11 mouse cellular contexts compared by ENCODE assay signal in the genomic region with DNA sequence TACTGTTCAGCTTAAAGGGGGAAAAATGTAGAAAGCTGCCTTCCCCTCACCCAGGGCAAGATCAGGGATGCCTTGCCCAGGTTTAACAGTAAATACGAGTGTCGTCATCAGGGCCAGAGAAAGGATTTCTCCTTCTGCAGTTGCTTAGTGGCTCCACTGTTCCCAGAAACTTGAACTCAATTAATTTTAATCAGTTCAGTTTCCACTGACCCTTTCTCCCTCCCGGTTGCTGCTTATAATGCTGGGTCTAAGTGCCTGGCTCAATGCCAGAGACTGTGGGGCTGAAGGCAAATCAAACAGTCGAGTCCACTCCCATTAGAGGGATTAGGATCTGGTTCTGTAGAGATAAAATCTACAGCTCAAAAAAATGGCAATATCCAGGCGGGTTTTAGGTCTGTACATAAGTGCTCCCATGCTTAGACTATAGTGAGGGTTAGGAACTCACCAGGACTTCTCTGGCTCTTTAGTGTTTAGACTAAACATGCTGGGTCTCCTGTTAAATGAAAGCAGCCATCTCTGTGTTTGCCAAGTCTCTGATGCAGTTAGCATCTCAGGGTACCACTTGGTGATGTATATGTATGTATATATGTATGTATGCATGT.
DNase-seq lines count a peak whose midpoint lies in the region; ATAC-seq and TF ChIP-seq lines count a peak whose summit lies in the region.
"Had no signal": no experiment of that assay in that cellular context is flagged by ENCODE, and none has a peak within 500 bp of the region (broad histone marks: within the 10 kb centered on the region; RNA-seq: fewer than 3 reads in every experiment).

No protein-coding gene starts in this region.

- 37% methylated on average over 5 of the region's 5 CpGs for WGBS in hindbrain, embryonic 15.5 days
- WGBS in limb, embryonic 14.5 days: 24% methylated on average over 5 of the region's 5 CpGs
- 48% methylated on average over 5 of the region's 5 CpGs for WGBS in liver, embryonic 11.5 days

- H3K4me2 ChIP-seq in hindbrain, embryonic 15.5 days: no peak overlapping the region
- H3K4me2 ChIP-seq in limb, embryonic 14.5 days (replicated peaks; ENCODE audit: low read depth, low read length, severe bottlenecking): no peak overlapping the region
- no peak overlapping the region for H3K4me2 ChIP-seq in liver, embryonic 11.5 days
- H3K4me2 ChIP-seq: limb, embryonic 15.5 days had no signal

- TF ChIP-seq POLR2A in limb, embryonic 14.5 days (IDR thresholded peaks at IDR 0.05; ENCODE audit: borderline replicate concordance, extremely low read depth, insufficient read depth, insufficient read length): no peak

- intact Hi-C loops in gastrocnemius, adult 2 months (cut with DNase I): no loop called here

- H3K4me3 ChIP-seq in hindbrain, embryonic 15.5 days: no peak overlapping the region
- H3K4me3 ChIP-seq in limb, embryonic 14.5 days (replicated peaks; ENCODE audit: low read length): no peak overlapping the region
- H3K4me3 ChIP-seq in gastrocnemius, adult 2 months: no peak overlapping the region
- H3K4me3 ChIP-seq in liver, embryonic 11.5 days (ENCODE audit: low read depth, low read length): no peak overlapping the region
- H3K4me3 ChIP-seq: heart, adult 2 months; limb, embryonic 15.5 days had no signal

- 0 out of 2 replicates have a peak, but pooled peaks have one; percentile 33 for ATAC-seq in hindbrain, embryonic 15.5 days (ENCODE audit: low FRiP score, low read depth)
- ATAC-seq in limb, embryonic 14.5 days (ENCODE audit: low FRiP score, low read depth): peak; percentile 30; the same call in 1 of the 2 replicates
- no peak for ATAC-seq in liver, embryonic 11.5 days (replicated peaks; ENCODE audit: low FRiP score)
- ATAC-seq: Patski had no signal

- no peak overlapping the region for H3K9ac ChIP-seq in hindbrain, embryonic 15.5 days
- H3K9ac ChIP-seq in limb, embryonic 14.5 days (ENCODE audit: low read depth, low read length, severe bottlenecking): no peak overlapping the region
- H3K9ac ChIP-seq in liver, embryonic 11.5 days (ENCODE audit: low read depth, low read length): no peak overlapping the region
- H3K9ac ChIP-seq: limb, embryonic 15.5 days had no signal

- peaks cover 20% of the 10 kb centered on the region for H3K4me1 ChIP-seq in hindbrain, embryonic 15.5 days (replicated peaks)
- peaks cover 11% of the 10 kb centered on the region for H3K4me1 ChIP-seq in limb, embryonic 14.5 days (ENCODE audit: control insufficient read depth, insufficient read depth, low read length)
- H3K4me1 ChIP-seq in liver, embryonic 11.5 days (replicated peaks; ENCODE audit: control insufficient read depth, insufficient read depth, low read length): peaks cover 3% of the 10 kb centered on the region; the same call in 1 of the 2 replicates

- H3K27ac ChIP-seq in hindbrain, embryonic 15.5 days (replicated peaks): 0 out of 2 replicates have a peak overlapping the region, but pooled peaks have one; percentile 34
- H3K27ac ChIP-seq in limb, embryonic 14.5 days (replicated peaks; ENCODE audit: low read depth, low read length): no peak overlapping the region
- H3K27ac ChIP-seq in gastrocnemius, adult 2 months: no peak overlapping the region
- H3K27ac ChIP-seq in liver, embryonic 11.5 days (ENCODE audit: low read depth, low read length): no peak overlapping the region
- H3K27ac ChIP-seq: heart, adult 2 months; limb, embryonic 15.5 days had no signal

- no peak for TF ChIP-seq CTCF in gastrocnemius, adult 2 months (IDR thresholded peaks at IDR 0.05)

- no peaks in the 10 kb centered on the region for H3K9me3 ChIP-seq in hindbrain, embryonic 15.5 days
- no peaks in the 10 kb centered on the region for H3K9me3 ChIP-seq in limb, embryonic 14.5 days (ENCODE audit: control insufficient read depth, low read length)
- H3K9me3 ChIP-seq in liver, embryonic 11.5 days (ENCODE audit: control insufficient read depth, low read length): no peaks in the 10 kb centered on the region
- H3K9me3 ChIP-seq: limb, embryonic 15.5 days had no signal

- peak; percentile 25 for DNase-seq in right cerebral cortex, postnatal 4 days
- DNase-seq in right cerebral cortex, postnatal 14 days: no peak
- DNase-seq in limb, embryonic 14.5 days (ENCODE audit: low spot score): no peak
- DNase-seq in gastrocnemius, adult 2 months: no peak
- no peak for DNase-seq in liver, embryonic 11.5 days (ENCODE audit: low spot score)
- no peak for DNase-seq in frontal cortex, postnatal 25 days (ENCODE audit: low spot score in 2 of 2)
- DNase-seq: cerebellum, adult 9-11 months; heart, adult 2 months had no signal

- no peaks in the 10 kb centered on the region for H3K27me3 ChIP-seq in hindbrain, embryonic 15.5 days
- no peaks in the 10 kb centered on the region for H3K27me3 ChIP-seq in limb, embryonic 14.5 days (ENCODE audit: control insufficient read depth, insufficient read depth, low read length)
- H3K27me3 ChIP-seq in liver, embryonic 11.5 days (replicated peaks; ENCODE audit: control insufficient read depth, insufficient read depth, low read length): no peaks in the 10 kb centered on the region
- H3K27me3 ChIP-seq: limb, embryonic 15.5 days; Patski had no signal

- 0 out of 2 replicates have a peak, but pooled peaks cover 6% of the 10 kb centered on the region for H3K36me3 ChIP-seq in hindbrain, embryonic 15.5 days
- H3K36me3 ChIP-seq in limb, embryonic 14.5 days (ENCODE audit: control insufficient read depth, insufficient read depth, low read length): peaks cover 63% of the 10 kb centered on the region
- H3K36me3 ChIP-seq in liver, embryonic 11.5 days (ENCODE audit: control insufficient read depth, insufficient read depth, low read length): 0 out of 2 replicates have a peak, but pooled peaks cover 3% of the 10 kb centered on the region
